Mouse (Mus musculus) cerebellum, adult (tissue): ENCODE data around the gene Npw.
"Not testable (repeated sequence)": the region's sequence is repeated elsewhere in the genome, so short reads cannot be mapped to it uniquely, and the experiment has no call there.

Source experiments
- ATAC-seq: cut with Nextera tagmentation; 2 replicates; pipeline ENCODE4 v1.9.2; 2017; ENCODE audit warnings: mild to moderate bottlenecking, moderate library complexity, mixed read lengths; ENCODE audit not compliant: insufficient number of reproducible peaks, low FRiP score, low TSS enrichment

Npw gene

GRCm38 (mm10) chr17:24674277-24674676, 16.0 kb upstream of the Npw start:
- no peak for ATAC-seq

- no peak for ATAC-seq
Observed at GRCm38 (mm10) chr17:24672141-24672540, 13.9 kb upstream of the Npw start.

GRCm38 (mm10) chr17:24671346-24671745, 13.1 kb upstream of the Npw start:
- ATAC-seq: no peak

- ATAC-seq: no peak
Observed at GRCm38 (mm10) chr17:24670246-24670844, 12.1 kb upstream of the Npw start.

GRCm38 (mm10) chr17:24669545-24670245, 11.4 kb upstream of the Npw start, which contains the start of gene Zfp598:
Gene Zfp598, plus strand, starts transcription at chr17:24669687.
- ATAC-seq: peak; percentile 89; the same call in 1 of the 2 replicates

- not testable (repeated sequence) for ATAC-seq
Observed at GRCm38 (mm10) chr17:24669214-24669544, 10.9 kb upstream of the Npw start.

- 0 out of 2 replicates have a peak, but pooled peaks have one; percentile 31 for ATAC-seq
Observed at GRCm38 (mm10) chr17:24667416-24667815, 9.2 kb upstream of the Npw start.

- ATAC-seq: not testable (repeated sequence)
Observed at GRCm38 (mm10) chr17:24667011-24667410, 8.8 kb upstream of the Npw start.

- no peak for ATAC-seq
Observed at GRCm38 (mm10) chr17:24654969-24655368, 3.3 kb downstream of the Npw start.

- ATAC-seq: no peak
Observed at GRCm38 (mm10) chr17:24653967-24654710, 4.1 kb downstream of the Npw start.

- ATAC-seq: no peak
Observed at GRCm38 (mm10) chr17:24651835-24652234, 6.4 kb downstream of the Npw start.

GRCm38 (mm10) chr17:24650766-24651165, 7.5 kb downstream of the Npw start:
- ATAC-seq: no peak

GRCm38 (mm10) chr17:24650070-24650616, 8.1 kb downstream of the Npw start, which contains the start of gene Slc9a3r2:
Gene Slc9a3r2, minus strand, starts transcription at chr17:24650327.
- ATAC-seq: peak; percentile 15; the same call in 1 of the 2 replicates

- peak; percentile 55; the same call in 1 of the 2 replicates for ATAC-seq
Observed at GRCm38 (mm10) chr17:24649581-24650069, 8.6 kb downstream of the Npw start.

- no peak for ATAC-seq
Observed at GRCm38 (mm10) chr17:24648731-24649377, 9.4 kb downstream of the Npw start.

- ATAC-seq: no peak
Observed at GRCm38 (mm10) chr17:24647493-24647892, 10.8 kb downstream of the Npw start.

- ATAC-seq: no peak
Observed at GRCm38 (mm10) chr17:24646381-24646780, 11.9 kb downstream of the Npw start.

- no peak for ATAC-seq
Observed at GRCm38 (mm10) chr17:24645916-24646315, 12.3 kb downstream of the Npw start.

GRCm38 (mm10) chr17:24644875-24645721, 13.2 kb downstream of the Npw start:
- ATAC-seq: no peak
